Mouse (Mus musculus) liver, embryonic 14.5 days (tissue): ENCODE results near the gene Ncaph. TPM values are rescaled to one million over a fixed set of nuclear protein-coding genes. Genes with fewer than 3 reads are reported as not detected.
A peak's percentile ranks its signal among the peaks of the same experiment; 100 is the strongest.
"Not testable (repeated sequence)": the region's sequence is repeated elsewhere in the genome, so short reads cannot be mapped to it uniquely, and the experiment has no call there.

ENCODE experiments used
- ATAC-seq: fragments of 200-750 bp; cut with Nextera tagmentation; 2 replicates; pipeline ENCODE4 v1.8.0; 2017; ENCODE audit warnings: moderate number of reproducible peaks, mild to moderate bottlenecking, moderate library complexity; ENCODE audit not compliant: insufficient read depth
- DNase-seq, 3 experiments: peaks; one replicate each; pipeline ENCODE4 v3.0.0-alpha.2; 2012 to 2013; ENCODE audit warnings: low read depth in 3 of 3, low spot score in 3 of 3
- H3K27ac ChIP-seq: fragments of 300-500 bp; sonication (generic); 2 replicates; pipeline ENCODE4 v1.5.1; 2014; ENCODE audit warnings: moderate library complexity, mild to moderate bottlenecking, control low read depth, inconsistent platforms
- H3K27me3 ChIP-seq: fragments of 300-500 bp; sonication (generic); 2 replicates; pipeline ENCODE4 v1.6.1; 2014; ENCODE audit warnings: mild to moderate bottlenecking, low read length, moderate library complexity; ENCODE audit not compliant: control insufficient read depth, insufficient read depth
- H3K36me3 ChIP-seq: fragments of 300-500 bp; sonication (generic); replicated peaks from 2 replicates; pipeline ENCODE4 v1.6.1; 2014; ENCODE audit warnings: low read depth; ENCODE audit not compliant: control insufficient read depth, insufficient read depth
- H3K4me1 ChIP-seq, 2 experiments: fragments of 200-500 bp in 1 of 2; fragments of 300-500 bp in 1 of 2; sonication (generic) in 1 of 2; replicated peaks; 2 replicates each; pipeline ENCODE4 v1.6.1; 2012 to 2014; ENCODE audit warnings: antibody characterized with exemption in 1 of 2, inconsistent platforms in 1 of 2, low read length in 1 of 2; ENCODE audit not compliant: control insufficient read depth in 2 of 2, insufficient read depth in 2 of 2
- H3K4me2 ChIP-seq: fragments of 300-500 bp; sonication (generic); 2 replicates; pipeline ENCODE4 v1.6.1; 2014; ENCODE audit warnings: low read depth, mild to moderate bottlenecking, control low read depth, moderate library complexity
- H3K4me3 ChIP-seq, 2 experiments: fragments of 200-500 bp in 1 of 2; fragments of 300-500 bp in 1 of 2; sonication (generic) in 1 of 2; 2 replicates each; pipeline ENCODE4 v1.5.1; 2012 to 2014; ENCODE audit warnings: low read depth in 2 of 2, low read length in 2 of 2, mild to moderate bottlenecking in 2 of 2, control low read depth in 1 of 2, inconsistent platforms in 1 of 2, moderate library complexity in 1 of 2; ENCODE audit not compliant: insufficient read depth in 1 of 2
- H3K9ac ChIP-seq: fragments of 300-500 bp; sonication (generic); replicated peaks from 2 replicates; pipeline ENCODE4 v1.6.1; 2014; ENCODE audit warnings: mild to moderate bottlenecking, control low read depth, moderate library complexity
- H3K9me3 ChIP-seq: fragments of 300-500 bp; sonication (generic); 2 replicates; pipeline ENCODE4 v1.6.1; 2016; ENCODE audit warnings: low read length, mixed read lengths; ENCODE audit not compliant: control insufficient read depth
- CTCF ChIP-seq: IDR thresholded peaks from 2 replicates; pipeline ENCODE4 v1.5.1; 2016; ENCODE audit warnings: antibody characterized with exemption, low read depth, control low read depth
- EP300 ChIP-seq: IDR thresholded peaks from 2 replicates; pipeline ENCODE4 v1.6.1; 2016; ENCODE audit warnings: antibody characterized with exemption, low read depth
- WGBS: fragments of 180-500 bp; shearing (Covaris S2); extraction: QIAGEN DNeasy Blood & Tissue Kit; methylation state at CpG from one replicate; pipeline ENCODE4 v1.1.7; 2014; ENCODE audit not compliant: insufficient replicate concordance; 5-methylcytosine and 5-hydroxymethylcytosine counted together
- polyA plus RNA-seq, 2 experiments: library from polyadenylated mRNA; depleted of rRNA in 1 of 2; stranded (reverse) in 1 of 2; unstranded in 1 of 2; fragments of >200 nt; fragmentation: Nextera tagmentation in 1 of 2; extraction: Ambion mirVana in 1 of 2; gene quantifications; 2 replicates each; pipeline versions ENCODE4 v1.2.1 to v1.2.3; 2012 to 2014

Gene Ncaph
- polyA plus RNA-seq, 2 experiments: 33.9 to 58.4 TPM

- TF ChIP-seq CTCF (no peak), EP300 (no peak)
- H3K27ac ChIP-seq: no peak overlapping the region
- no peaks in the 10 kb centered on the region for H3K9me3 ChIP-seq
- no peak overlapping the region for H3K9ac ChIP-seq
- H3K4me2 ChIP-seq: no peak overlapping the region
- DNase-seq (no peak), ATAC-seq (no peak)
- H3K4me3 ChIP-seq: no peak overlapping the region
- no peaks in the 10 kb centered on the region for H3K27me3 ChIP-seq
- H3K4me1 ChIP-seq: peaks cover under 1 to 1% of the 10 kb centered on the region in 2 experiments
- 48% methylated on average over 5 of the region's 5 CpGs for WGBS
- no peaks in the 10 kb centered on the region for H3K36me3 ChIP-seq
Observed at GRCm38 (mm10) chr2:127086235-127086634, 47.5 kb downstream of the Ncaph start.

GRCm38 (mm10) chr2:127080591-127081218, 53.0 kb downstream of the Ncaph start:
- Histone ChIP-seq H3K4me2 (peak overlapping the region; percentile 52), H3K9ac (no peak overlapping the region; the same call in 1 of the 2 replicates)
- peak; percentile 93 for ATAC-seq

GRCm38 (mm10) chr2:127079881-127080590, 53.7 kb downstream of the Ncaph start:
- WGBS: 59% methylated on average over 11 of the region's 11 CpGs
- TF ChIP-seq CTCF: no peak
- no peak for TF ChIP-seq EP300
- Histone ChIP-seq H3K4me2 (peak overlapping the region; percentile 52), H3K4me1 (peaks cover 16 to 17% of the 10 kb centered on the region in 2 experiments), H3K36me3 (no peaks in the 10 kb centered on the region), H3K27me3 (no peaks in the 10 kb centered on the region), H3K9ac (peak overlapping the region; percentile 13; the same call in 1 of the 2 replicates), H3K4me3 (no peak overlapping the region), H3K9me3 (no peaks in the 10 kb centered on the region), H3K27ac (peak overlapping the region; percentile 52)
- ATAC-seq (peak; percentile 48), DNase-seq (no peak)

More at GRCm38 (mm10) chr2:127080591-127081218, 53.0 kb downstream of the Ncaph start:
- Histone ChIP-seq H3K27ac (peak overlapping the region; percentile 52), H3K36me3 (no peaks in the 10 kb centered on the region), H3K27me3 (no peaks in the 10 kb centered on the region), H3K4me3 (no peak overlapping the region), H3K4me1 (peaks cover 16 to 17% of the 10 kb centered on the region in 2 experiments), H3K9me3 (no peaks in the 10 kb centered on the region)
- DNase-seq: peak; percentile 49 to 51 (median 50)
- peak; percentile 68 for TF ChIP-seq EP300
- no peak for TF ChIP-seq CTCF
- WGBS: 46% methylated on average over 11 of the region's 11 CpGs

- H3K27ac ChIP-seq, DNase-seq, H3K27me3 ChIP-seq, ATAC-seq, H3K9ac ChIP-seq, H3K36me3 ChIP-seq, H3K4me2 ChIP-seq, H3K9me3 ChIP-seq, H3K4me3 ChIP-seq: not testable (repeated sequence)
- H3K4me1 ChIP-seq: peaks cover 16 to 17% of the 10 kb centered on the region in 2 experiments
- 37% methylated on average over 2 of the region's 2 CpGs for WGBS
Observed at GRCm38 (mm10) chr2:127079066-127079465, 54.7 kb downstream of the Ncaph start.

- Histone ChIP-seq H3K4me1 (peaks cover 16 to 17% of the 10 kb centered on the region in 2 experiments), H3K4me3 (no peak overlapping the region), H3K27ac (no peak overlapping the region), H3K9ac (no peak overlapping the region), H3K27me3 (no peaks in the 10 kb centered on the region), H3K36me3 (no peaks in the 10 kb centered on the region), H3K9me3 (no peaks in the 10 kb centered on the region), H3K4me2 (no peak overlapping the region)
- TF ChIP-seq EP300 (no peak), CTCF (no peak)
- ATAC-seq: no peak
- no peak for DNase-seq
- WGBS: 68% methylated on average over 9 of the region's 9 CpGs
Observed at GRCm38 (mm10) chr2:127077611-127078010, 56.1 kb downstream of the Ncaph start.
